Mouse (Mus musculus) brain, adult 2 months (tissue): ENCODE data around the gene Itpr1.

Experiments
- DNase-seq: peaks from one replicate; pipeline ENCODE4 v3.0.0; 2011; ENCODE audit warnings: low read depth, low spot score

The Itpr1 gene

DNA sequence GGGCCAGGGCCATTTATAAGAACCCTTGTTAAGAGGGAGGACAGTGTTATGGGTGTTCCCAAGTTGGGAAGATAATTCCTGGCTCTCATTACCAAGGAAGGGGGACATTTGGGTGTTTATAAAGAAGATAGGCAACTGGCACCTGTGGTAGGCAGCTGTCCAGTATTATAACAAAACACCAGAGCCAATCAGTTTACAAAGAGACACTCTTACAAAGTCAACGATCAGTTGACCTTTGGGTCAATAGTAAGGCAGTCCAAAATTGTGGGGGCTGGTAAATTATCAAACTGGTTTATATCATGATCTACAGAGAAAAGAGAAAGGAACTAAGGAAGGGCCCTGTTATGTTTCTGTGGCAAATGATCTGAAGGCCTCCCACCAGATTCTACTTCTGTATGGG is 104.1 kb downstream of the Itpr1 start:
- DNase-seq = no peak

DNA sequence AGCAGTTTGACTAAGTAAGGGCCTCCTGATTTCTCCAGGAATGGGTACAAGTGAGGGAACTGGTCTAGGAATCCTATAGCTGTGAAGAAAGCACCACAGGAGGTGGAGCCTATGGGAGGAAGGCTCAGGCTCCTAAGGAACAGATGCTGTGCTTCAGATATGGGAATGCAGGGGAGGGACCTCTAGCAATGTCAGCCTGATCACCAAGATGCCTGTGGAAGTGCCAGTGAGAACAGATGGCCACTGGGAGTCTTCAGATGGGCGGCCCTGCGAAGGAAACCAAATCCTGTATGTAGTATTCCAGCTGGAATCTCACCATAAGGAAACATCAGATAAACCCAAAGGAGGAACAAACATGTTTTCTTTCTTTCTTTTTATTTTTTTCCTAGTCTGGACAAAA is 108.8 kb downstream of the Itpr1 start:
- peak; percentile 94 for DNase-seq

DNA sequence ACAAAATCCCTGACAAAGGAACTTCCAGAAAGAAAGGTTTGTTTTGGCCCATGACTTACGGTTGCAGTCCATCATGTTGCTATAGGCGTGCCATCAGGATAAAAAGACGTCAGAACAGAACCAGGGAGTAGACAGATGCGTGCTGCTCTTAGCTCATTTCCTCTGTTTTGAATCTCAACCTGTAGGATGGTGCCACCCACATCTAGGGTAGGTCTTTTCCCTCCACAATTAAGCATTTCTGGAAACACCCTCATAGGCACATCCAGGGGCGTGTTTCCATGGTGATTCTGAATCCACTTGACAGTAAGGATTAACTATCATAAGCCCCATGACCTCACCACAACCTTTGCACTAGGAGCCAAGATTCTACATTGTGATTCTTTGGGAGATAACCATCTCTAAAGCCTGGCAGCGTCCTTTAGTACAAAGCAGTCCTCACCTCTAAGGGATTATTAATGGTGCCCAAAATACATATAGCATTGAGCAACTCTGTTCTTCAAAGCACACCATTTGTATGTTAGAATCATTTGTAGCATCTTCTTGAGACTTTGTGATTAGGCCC is 111.6 kb downstream of the Itpr1 start:
- no peak for DNase-seq

DNA sequence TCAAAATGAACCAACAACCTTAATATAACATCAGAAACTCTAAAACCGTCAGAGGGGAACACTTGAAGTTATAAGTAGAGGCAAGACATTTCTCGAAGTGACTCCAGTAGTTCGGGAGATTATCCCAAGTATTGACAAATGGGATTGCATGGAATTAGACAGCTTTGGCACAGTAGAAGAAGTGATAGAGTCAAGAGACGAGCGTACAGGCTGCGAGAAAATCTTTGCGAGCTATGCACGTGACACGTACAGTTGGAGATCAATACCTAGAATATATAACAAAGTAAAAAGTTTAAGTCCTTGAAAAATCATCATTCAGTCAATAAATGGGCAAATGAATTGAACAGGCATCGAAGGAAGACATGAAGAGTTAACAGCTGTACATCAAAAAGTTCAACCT is 112.5 kb downstream of the Itpr1 start:
- DNase-seq = no peak

DNA sequence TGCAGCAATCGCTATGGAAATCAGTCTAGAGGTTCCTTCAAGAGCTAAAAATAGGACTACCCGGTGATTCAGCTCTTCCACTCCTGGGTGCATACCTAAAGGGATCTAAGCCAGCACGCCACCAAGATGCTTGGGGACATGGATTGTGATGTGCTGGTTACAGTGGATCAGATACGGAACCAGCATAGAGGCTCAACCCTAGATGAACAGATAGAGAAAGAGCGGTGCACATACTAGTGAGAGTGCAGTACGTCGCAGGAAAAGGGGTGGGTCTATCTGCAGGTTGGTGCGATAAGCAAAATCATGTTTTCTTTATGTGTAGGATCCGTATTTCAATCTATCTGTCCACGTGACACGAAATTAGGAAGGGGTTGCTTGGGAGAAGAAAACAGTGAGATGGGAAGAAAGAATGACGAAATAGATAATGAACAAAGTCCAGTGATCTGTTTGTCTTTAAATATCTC is 113.1 kb downstream of the Itpr1 start:
- DNase-seq = peak; percentile 70

DNA sequence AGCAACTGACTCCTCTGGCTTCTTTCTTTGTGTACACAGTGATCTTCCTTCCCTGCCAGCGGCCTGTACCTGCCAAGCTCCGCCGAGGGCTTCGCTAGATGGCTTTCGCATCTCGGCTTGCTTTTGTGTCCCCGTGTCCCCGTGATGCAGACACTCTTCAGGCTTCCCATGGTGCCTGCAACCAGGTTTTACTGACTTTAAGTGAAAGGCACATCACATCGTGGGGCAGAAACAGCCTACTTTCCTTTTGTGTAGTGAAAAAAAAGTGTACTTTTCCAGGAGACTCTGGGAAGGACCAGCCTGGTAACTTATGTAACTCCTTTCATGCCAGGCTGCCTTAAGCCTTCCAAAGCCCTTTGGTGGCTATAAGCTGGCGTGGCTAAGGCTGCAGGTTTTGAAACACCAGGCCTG is 113.9 kb downstream of the Itpr1 start:
- peak; percentile 73 for DNase-seq

DNA sequence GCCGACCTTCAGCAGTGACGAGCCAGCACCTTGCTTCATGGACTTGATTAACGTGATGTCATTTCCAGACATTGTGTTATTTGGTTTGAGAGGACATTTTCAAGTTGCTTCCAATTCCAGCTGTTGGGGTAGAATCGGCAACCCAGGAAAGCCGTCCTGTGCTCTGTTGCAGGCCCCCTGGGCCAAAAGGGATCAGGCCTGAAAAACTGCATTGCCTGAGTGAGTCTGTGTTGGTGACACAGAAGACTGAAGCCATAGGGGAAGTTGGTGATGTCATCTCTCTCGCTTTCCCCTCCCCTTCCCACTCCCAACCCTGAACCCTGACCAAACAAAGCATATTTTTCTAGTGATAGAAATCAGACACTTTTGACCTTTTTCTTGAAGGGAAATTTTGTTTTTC is 114.7 kb downstream of the Itpr1 start:
- DNase-seq = no peak

DNA sequence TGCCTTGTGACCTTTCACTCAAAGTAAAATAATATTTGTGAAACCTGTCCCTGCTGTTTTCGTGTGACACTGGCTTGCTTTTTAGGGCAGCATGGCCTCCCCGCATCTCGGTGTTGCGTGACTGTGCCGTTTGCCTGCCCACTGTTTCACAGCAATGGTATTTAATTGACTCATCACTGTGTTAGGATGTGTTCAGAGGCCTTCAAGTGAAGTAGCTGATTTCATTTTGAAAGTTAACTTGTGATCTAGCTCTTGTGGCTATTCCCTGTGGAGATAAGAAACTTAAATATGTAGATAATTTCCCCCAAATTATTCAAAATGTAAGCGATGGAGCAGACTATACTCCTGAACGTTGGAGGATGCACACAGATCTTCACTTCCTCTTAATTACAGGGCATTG is 115.4 kb downstream of the Itpr1 start:
- DNase-seq = peak; percentile 45

DNA sequence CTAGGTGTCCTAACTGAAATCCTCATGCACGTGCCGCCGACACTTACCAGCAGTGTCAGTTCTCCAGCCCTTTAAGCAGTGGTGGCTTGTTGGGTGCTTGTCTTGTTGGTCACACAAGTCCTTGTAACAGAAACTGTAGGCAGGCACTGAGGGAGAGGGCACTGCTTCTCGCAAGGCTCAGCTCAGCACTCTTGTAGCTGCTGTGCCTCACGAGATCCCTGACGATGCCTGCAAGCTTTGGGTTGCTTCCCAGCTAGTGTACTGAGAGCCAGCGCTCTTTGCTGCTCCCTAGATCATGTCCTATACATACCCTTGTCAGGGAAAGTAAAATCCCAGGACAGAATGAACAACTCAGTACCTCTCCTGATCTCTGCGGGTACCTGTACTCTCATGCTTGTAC is 117.6 kb downstream of the Itpr1 start:
- peak; percentile 56 for DNase-seq

DNA sequence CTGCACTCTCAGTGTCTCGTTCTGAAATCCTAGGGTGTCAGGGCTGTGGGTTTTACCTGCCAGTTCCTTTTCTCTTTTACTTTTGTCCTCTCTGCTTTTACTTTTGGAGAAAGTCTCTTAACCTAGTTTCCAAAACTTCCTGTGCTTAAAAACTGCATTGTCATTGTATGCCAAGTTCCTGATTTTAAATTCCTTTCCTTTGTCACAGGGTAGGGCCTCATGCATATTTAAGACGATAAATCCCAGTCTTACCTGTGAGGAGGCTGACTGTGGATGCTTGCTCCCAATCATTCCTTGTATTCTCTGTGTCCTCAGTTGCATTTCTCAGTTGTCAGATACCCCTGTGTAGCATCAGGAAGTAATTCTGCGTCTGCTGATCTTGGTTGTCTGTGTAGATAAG is 118.4 kb downstream of the Itpr1 start:
- peak; percentile 54 for DNase-seq

DNA sequence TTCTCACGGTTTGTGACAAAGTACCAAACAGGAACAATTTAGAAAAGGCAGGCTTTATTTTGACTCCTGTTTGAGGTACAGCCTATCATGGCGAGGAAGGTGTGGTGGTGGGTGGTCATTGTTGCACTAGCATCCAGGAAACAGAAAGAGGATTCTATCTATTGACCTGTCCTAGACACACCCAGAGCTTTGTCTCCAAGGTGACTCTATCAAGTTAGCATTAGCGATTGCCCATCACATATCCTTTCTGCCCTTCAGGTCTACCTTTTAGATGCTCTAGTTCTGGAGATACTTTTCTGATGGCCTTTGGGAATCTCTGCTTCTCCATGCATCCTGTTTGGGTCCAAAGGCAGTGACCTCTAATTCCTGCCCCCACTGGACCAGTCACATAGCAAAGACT is 121.2 kb downstream of the Itpr1 start:
- no peak for DNase-seq

DNA sequence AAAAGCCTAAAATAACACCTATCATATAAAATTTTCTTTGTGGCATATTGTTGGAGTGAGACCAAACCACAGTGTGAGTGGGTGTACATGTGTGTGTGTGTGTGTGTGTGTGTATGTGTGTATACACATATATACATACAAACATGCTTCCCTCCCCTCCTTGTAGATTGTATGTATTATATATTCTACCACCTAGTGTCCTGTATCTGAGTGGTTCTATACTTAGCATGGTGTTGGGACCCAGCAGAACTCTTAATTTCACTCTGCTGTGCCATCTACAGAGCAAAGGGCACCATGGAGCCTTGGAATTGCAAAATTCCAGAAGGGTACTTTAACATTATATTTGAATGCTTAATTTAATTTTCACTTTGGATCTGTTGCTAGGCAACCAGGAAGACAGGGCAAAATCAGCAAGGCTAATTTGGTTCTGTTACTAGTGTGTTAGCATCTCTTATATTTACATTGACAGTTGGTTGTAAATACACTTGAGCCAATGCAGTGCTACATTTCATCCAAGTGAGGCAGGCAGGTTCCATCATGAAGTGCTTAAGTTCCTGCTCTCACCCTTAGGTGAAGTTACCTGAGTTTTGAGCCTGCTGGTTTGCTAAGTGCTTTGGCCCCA is 122.4 kb downstream of the Itpr1 start:
- DNase-seq = no peak

DNA sequence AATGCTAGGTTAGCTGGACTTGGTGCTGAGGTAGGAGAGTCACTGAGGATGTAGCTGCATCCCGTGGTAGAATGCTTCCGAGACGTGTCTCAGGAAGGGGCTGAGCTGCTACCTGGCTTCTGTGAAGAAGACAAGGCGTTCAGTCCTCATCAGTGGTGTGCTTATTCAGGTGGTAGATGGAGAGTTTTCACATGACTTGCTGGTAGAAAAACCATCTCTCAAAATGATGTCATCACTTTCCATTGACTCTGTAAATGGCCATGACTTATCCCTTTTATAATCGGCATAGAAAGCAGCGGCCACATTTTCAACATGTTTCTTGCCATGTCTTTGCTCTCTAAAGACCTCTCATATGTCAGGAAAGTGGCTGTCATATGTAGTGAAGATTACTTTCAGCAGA is 123.6 kb downstream of the Itpr1 start:
- DNase-seq = no peak

DNA sequence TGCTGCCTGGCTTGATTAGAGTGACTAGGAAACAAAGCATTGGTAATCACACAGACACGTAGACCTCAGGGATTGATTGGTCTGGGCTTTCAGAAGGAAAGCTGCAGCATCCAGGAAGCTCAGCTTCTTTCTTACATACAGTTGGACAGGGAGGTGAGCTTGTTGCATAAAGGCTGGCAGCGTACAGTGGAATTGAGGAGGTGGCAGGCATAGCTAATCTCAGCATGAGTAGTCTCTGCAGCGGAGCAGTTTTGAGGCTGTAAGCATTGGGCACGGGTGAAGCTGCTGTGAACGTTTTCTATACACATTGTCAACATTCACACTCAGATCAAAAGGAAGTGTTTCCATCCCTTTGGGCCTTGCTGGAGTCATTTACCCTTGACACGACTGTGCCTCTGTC is 124.4 kb downstream of the Itpr1 start:
- DNase-seq = peak; percentile 91

DNA sequence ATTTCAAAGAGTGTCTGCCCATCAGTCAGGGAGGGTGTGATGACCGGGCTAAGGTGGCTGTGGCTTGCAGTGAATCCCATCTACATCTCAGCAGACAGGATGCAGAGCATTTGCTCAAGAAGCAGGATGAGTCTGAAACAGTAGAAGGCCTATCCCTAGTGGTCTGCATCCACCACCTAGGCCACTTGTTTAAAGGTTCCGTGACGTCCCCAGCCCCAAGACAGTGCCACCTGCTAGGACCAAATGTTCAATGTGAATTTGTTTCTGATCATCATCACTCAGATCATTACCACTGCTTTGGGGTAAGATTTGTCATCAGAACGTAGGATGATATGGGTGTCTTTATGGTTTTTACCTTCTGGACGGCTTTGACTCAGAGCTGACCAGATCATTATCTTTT is 125.5 kb downstream of the Itpr1 start:
- DNase-seq = no peak

DNA sequence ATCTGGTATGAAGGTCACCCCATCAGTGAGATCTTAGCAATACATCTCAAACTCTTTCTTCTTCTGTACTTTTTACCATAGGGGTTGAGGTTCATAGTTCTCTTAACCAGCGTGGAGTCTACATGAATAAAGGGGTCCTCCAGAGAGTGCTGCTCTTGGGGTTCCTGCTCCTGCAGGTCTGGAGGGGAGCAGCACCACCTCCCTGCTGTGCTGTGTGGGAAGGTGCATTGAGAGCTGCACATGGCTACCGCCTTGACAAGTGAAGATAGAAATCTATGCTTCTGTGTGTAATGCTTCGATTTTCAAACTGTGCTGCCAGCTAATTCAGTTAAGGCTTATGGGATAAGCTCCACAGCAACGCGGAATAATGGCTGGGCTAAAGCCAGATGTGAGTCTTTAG is 130.1 kb downstream of the Itpr1 start:
- DNase-seq = peak; percentile 45

DNA sequence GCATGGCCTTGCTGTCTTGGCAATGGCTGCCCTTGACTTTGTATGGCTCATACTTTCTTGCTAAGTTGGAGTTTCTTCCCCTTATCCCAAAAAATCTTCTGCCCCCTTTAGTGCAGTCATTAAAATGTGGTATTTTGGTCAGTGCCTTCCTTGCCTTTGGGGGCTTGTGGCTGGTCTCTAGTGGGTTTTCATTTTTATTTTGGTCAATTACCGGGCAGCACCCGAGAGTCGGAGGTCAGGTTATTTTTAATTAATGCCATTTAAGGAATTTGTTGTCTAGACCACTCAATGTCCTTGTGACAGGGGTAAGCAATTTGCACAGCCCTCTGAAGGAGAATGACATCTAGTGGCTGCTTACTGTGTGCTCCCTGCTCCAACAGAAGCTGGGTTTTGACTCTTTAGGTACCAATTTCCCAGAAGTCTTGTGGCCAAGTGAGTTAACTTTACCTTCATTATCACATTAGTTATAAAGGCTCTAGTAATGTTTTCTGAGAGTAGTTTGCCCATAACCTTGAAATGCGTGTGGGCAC is 130.9 kb downstream of the Itpr1 start:
- DNase-seq = no peak

DNA sequence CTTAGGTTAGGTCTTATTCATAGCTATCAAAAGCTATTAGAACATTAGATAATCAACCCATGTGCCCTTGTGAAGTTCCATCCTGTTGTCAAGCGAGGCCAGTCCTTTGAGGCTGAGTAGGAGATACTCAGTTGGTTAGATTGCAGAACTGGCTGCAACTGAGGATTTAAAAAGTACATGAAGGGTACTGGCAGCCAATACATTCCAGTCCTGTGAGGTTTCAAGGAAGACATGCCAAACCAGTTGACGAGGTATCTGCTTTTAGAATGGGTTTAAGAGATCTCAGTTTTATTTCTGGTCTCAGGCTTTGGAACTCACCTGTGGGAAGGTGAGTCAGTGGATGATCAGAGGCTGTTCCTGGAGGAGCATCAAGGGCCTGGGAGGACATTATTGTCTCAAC is 137.9 kb downstream of the Itpr1 start:
- DNase-seq = no peak

DNA sequence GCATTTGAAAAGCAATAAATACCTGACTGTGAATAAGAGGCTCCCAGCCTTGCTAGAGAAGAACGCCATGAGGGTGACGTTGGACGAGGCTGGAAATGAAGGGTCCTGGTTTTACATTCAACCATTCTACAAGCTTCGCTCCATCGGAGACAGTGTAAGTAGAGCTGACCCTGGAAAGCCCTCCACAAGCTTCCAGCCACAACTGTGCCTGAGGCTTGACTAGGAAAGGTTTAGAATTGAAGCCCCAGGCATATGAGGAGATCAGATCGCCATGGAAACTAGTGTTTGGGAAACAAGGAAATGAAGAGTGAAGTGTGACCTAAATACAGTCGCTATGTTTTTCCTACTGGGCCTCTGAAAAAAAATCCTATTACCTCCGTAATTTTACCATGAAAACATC is 139.1 kb downstream of the Itpr1 start:
- no peak for DNase-seq

DNA sequence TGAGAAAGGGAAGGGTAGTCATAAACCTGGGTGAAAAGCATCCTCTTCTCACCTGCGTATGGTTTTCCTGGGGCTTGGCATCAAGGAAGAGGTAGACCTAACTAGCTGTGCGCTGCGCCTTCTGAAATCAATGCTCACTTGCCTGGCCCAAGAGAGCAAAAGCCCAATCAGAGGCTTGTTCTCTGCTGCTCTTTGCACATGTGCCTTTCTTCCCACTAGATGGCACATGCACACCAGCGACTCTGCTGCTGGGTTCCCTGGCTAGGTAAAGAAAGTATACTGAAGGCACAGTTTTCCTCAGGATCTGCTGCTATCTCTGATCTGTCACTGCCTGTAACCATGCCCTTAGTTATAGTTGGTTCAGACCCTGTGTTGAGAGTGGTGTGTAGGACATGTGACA is 154.5 kb downstream of the Itpr1 start:
- peak; percentile 58 for DNase-seq

DNA sequence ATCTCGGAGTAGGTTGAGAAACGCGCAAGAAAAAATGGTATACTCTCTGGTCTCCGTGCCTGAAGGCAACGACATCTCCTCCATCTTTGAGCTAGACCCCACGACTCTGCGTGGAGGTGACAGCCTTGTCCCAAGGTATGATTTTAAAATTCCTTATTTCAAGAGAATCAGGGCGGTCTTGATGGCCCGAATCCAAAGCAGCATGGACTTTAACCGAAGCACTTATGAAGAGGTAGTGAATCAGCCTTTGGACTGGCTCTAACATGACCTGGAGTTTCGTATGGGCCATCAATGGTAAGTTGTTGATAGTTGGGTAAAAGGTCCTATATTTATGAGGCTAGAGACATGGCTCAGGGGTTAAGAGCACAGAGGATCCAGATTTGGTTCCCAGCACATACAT is 156.1 kb downstream of the Itpr1 start:
- no peak for DNase-seq

DNA sequence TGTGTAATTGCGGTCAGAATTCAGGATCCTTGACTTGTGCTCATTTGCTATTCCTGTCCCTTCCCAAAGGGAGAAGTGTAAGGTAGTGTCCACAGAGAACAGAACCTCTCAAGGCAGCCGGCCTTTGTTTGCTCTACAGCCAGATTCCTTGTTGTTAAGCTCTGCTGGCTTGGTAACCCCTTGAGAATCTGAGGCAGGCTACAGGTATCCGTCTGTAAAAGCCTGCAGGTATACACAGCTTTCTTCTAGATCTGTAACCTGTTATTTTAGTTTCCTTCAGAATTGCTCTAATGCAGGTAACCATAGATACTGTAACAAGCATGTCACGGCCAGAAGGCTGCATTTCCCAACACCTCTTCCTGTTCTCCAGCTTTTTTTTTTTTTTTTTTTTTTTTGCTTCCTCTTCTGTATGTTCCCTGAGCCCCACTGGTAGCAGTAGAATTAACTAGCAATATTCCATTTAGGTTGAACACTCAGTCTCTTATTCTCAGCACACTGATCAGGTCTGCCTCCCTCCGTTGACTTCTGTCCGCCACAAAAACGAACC is 158.5 kb downstream of the Itpr1 start:
- DNase-seq = no peak

DNA sequence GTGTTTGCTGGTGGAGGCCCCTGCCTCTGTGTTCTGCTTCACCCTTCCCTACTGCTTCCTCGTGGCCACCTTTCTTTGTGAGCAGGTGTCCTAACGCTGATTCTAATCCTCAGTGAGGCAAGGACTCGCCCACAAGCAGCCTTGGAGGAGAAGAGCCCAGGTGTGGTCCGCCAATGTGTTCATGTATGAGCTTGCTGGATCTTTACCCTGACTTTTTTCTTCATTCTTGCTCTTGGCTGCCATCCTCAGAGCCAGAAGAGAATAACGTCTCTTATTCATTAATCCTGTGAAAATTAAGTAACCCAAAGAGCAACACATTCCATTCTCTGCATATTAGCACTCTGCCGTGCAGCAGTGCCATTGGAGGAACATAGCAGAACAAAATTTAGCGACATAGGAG is 161.1 kb downstream of the Itpr1 start:
- DNase-seq = peak; percentile 37
